ENCODE assay signal across 16 mouse cellular contexts in genomic region chr3:97946439-97946838, GRCm38 (mm10). TPM values are rescaled to one million over a fixed set of nuclear protein-coding genes. Genes with fewer than 3 reads are reported as not detected.
A peak's percentile ranks its signal among the peaks of the same experiment; 100 is the strongest.
DNase-seq lines count a peak whose midpoint lies in the region; ATAC-seq and TF ChIP-seq lines count a peak whose summit lies in the region.
"Had no signal": no experiment of that assay in that cellular context is flagged by ENCODE, and none has a peak within 500 bp of the region (broad histone marks: within the 10 kb centered on the region; RNA-seq: fewer than 3 reads in every experiment).

No protein-coding gene starts in this region.

- no peak overlapping the region for H3K4me3 ChIP-seq in intestine, embryonic 15.5 days (replicated peaks)
- no peak overlapping the region for H3K4me3 ChIP-seq in intestine, postnatal 0 days (ENCODE audit: low read depth, low read length)
- no peak overlapping the region for H3K4me3 ChIP-seq in ES-E14 (ENCODE audit: insufficient read depth in 1 of 2, low read depth in 1 of 2, low read length in 2 of 2, poor library complexity in 1 of 2, severe bottlenecking in 1 of 2)
- H3K4me3 ChIP-seq: liver, embryonic 12.5 days had no signal

- H3K4me1 ChIP-seq in intestine, embryonic 15.5 days (replicated peaks): peaks cover 10% of the 10 kb centered on the region
- H3K4me1 ChIP-seq in intestine, postnatal 0 days (replicated peaks; ENCODE audit: control insufficient read depth, insufficient read depth, low read length): no peaks in the 10 kb centered on the region
- peaks cover 0 to 5% of the 10 kb centered on the region in 2 experiments; a peak in 1 of 4 replicates for H3K4me1 ChIP-seq in ES-E14 (ENCODE audit: control insufficient read depth in 2 of 2, insufficient read depth in 2 of 2, low read length in 2 of 2, poor library complexity in 1 of 2)

- H3K36me3 ChIP-seq in intestine, embryonic 15.5 days: no peaks in the 10 kb centered on the region
- H3K36me3 ChIP-seq in intestine, postnatal 0 days (ENCODE audit: control insufficient read depth, insufficient read depth): no peaks in the 10 kb centered on the region
- H3K36me3 ChIP-seq in ES-E14 (ENCODE audit: control insufficient read depth, insufficient read depth, low read length, poor library complexity, severe bottlenecking): no peaks in the 10 kb centered on the region
- H3K36me3 ChIP-seq: liver, embryonic 12.5 days had no signal

- H3K27ac ChIP-seq in intestine, embryonic 15.5 days: no peak overlapping the region
- no peak overlapping the region for H3K27ac ChIP-seq in intestine, postnatal 0 days (ENCODE audit: low read depth, low read length)
- no peak overlapping the region for H3K27ac ChIP-seq in ES-E14 (ENCODE audit: insufficient read depth, low read depth, low read length, poor library complexity, severe bottlenecking)
- H3K27ac ChIP-seq: hindbrain, postnatal 0 days; kidney, postnatal 0 days; liver, embryonic 12.5 days had no signal

- in situ Hi-C loops in ES-E14 (cut with MboI; ENCODE audit: low sequenced_read_pairs in 2 of 2, unreplicated experiment in 2 of 2): no loop called here

- no peak for TF ChIP-seq CTCF in intestine, postnatal 0 days (IDR thresholded peaks at IDR 0.05; ENCODE audit: low read depth)

- WGBS in intestine, embryonic 15.5 days: 37% methylated on average over 4 of the region's 4 CpGs
- WGBS in intestine, postnatal 0 days: 50% methylated on average over 4 of the region's 4 CpGs

- H3K9ac ChIP-seq in intestine, embryonic 15.5 days: no peak overlapping the region
- no peak overlapping the region for H3K9ac ChIP-seq in intestine, postnatal 0 days (ENCODE audit: low read depth, low read length)
- no peak overlapping the region for H3K9ac ChIP-seq in ES-E14 (ENCODE audit: insufficient read depth, low read depth, low read length, poor library complexity, severe bottlenecking)
- H3K9ac ChIP-seq: liver, embryonic 12.5 days had no signal

- no peaks in the 10 kb centered on the region for H3K9me3 ChIP-seq in intestine, embryonic 15.5 days
- H3K9me3 ChIP-seq in intestine, postnatal 0 days (ENCODE audit: control insufficient read depth): no peaks in the 10 kb centered on the region
- no peaks in the 10 kb centered on the region for H3K9me3 ChIP-seq in ES-E14 (ENCODE audit: control insufficient read depth, insufficient read depth, low read depth, low read length)
- H3K9me3 ChIP-seq: liver, embryonic 12.5 days had no signal

- peak; percentile 31; the same call in 1 of the 2 replicates for ATAC-seq in intestine, embryonic 15.5 days
- ATAC-seq in intestine, postnatal 0 days: no peak
- peak; percentile 47; the same call in 1 of the 2 replicates for ATAC-seq in megakaryocyte-erythroid progenitor cell, adult 5-6 weeks (replicated peaks; ENCODE audit: low FRiP score, low TSS enrichment, poor library complexity, severe bottlenecking)
- no peak for ATAC-seq in inflammation-experienced regulatory T-cells, adult 6 months
- ATAC-seq: forebrain, embryonic 16.5 days; hindbrain, postnatal 0 days; liver, embryonic 12.5 days had no signal

- DNase-seq in embryo, embryonic 11 days: peak; percentile 61
- DNase-seq in embryo, embryonic 10.5 days (ENCODE audit: low spot score): no peak
- no peak for DNase-seq in ES-E14 (ENCODE audit: low read depth, low spot score)
- no peak for DNase-seq in spleen, postnatal 14 days (ENCODE audit: low spot score in 2 of 2)
- DNase-seq: adrenal gland, postnatal 25 days; cerebellum, postnatal 25 days; right cerebral cortex, adult 18-20 months; thymus, postnatal 14 days had no signal

- H3K27me3 ChIP-seq in intestine, embryonic 15.5 days (replicated peaks): no peaks in the 10 kb centered on the region
- no peaks in the 10 kb centered on the region for H3K27me3 ChIP-seq in intestine, postnatal 0 days (replicated peaks; ENCODE audit: control insufficient read depth, insufficient read depth, low read length)
- H3K27me3 ChIP-seq: liver, embryonic 12.5 days had no signal

- H3K4me2 ChIP-seq in intestine, embryonic 15.5 days (replicated peaks): no peak overlapping the region
- H3K4me2 ChIP-seq in intestine, postnatal 0 days (replicated peaks; ENCODE audit: low read depth): no peak overlapping the region
- H3K4me2 ChIP-seq: liver, embryonic 12.5 days had no signal

TF ChIP-seq in ES-E14, 5 proteins besides CTCF, POLR2A, EP300 and RAD21:
- no peak for TF ChIP-seq HCFC1 (IDR thresholded peaks at IDR 0.05; ENCODE audit: borderline replicate concordance, insufficient read depth, low read length)
- no peak for TF ChIP-seq ZC3H11A (IDR thresholded peaks at IDR 0.05; ENCODE audit: borderline replicate concordance, low read depth, low read length)
- TF ChIP-seq CHD2 (IDR thresholded peaks at IDR 0.05; ENCODE audit: low read depth, low read length): no peak
- no peak for TF ChIP-seq MAFK (IDR thresholded peaks at IDR 0.05; ENCODE audit: insufficient read depth, low read depth, low read length)
- peak; percentile 79 for TF ChIP-seq ZNF384 (IDR thresholded peaks at IDR 0.05; ENCODE audit: low read depth, low read length)
TF ChIP-seq in ES-E14: peak in this region for 1.

RNA-seq across cellular contexts. Expression of gene Sec22b, which starts 45.4 kb away (rescaled TPM):
- polyA plus RNA-seq in intestine, embryonic 15.5 days (2015; fragmentation: Nextera tagmentation; extraction: Ambion mirVana): 132 and 142 TPM in 2 replicates
- polyA plus RNA-seq in intestine, postnatal 0 days (2015; fragmentation: Nextera tagmentation; extraction: Ambion mirVana): 226 and 228 TPM in 2 replicates
- total RNA-seq in ES-E14 (2012; rRNA removed): 29.1 and 44.4 TPM in 2 replicates
- total RNA-seq in megakaryocyte-erythroid progenitor cell, adult 5-6 weeks (2014; fragmentation: Nextera tagmentation): 38.9 and 51.7 TPM in 2 replicates
- total RNA-seq in megakaryocyte-erythroid progenitor cell, adult 5-6 weeks (2017): 35.0 and 41.5 TPM in 2 replicates
- polyA plus RNA-seq in inflammation-experienced regulatory T-cells, adult 6 months (2017; shearing (Covaris generic)): 100 to 1,000 TPM in 1 of 3 experiments, 10 to 100 TPM in 2; 74.0 to 102 (median 82.1) TPM

RNA-seq across cellular contexts. Expression of gene Pde4dip, which starts 57.9 kb away (rescaled TPM):
- 23.7 and 23.8 TPM in 2 replicates for polyA plus RNA-seq in intestine, embryonic 15.5 days (2015; fragmentation: Nextera tagmentation; extraction: Ambion mirVana)
- 10.0 and 12.4 TPM in 2 replicates for polyA plus RNA-seq in intestine, postnatal 0 days (2015; fragmentation: Nextera tagmentation; extraction: Ambion mirVana)
- 10.0 and 12.0 TPM in 2 replicates for total RNA-seq in ES-E14 (2012; rRNA removed)
- 0.96 and 1.5 TPM in 2 replicates for total RNA-seq in megakaryocyte-erythroid progenitor cell, adult 5-6 weeks (2014; fragmentation: Nextera tagmentation)
- total RNA-seq in megakaryocyte-erythroid progenitor cell, adult 5-6 weeks (2017): 1.2 and 3.4 TPM in 2 replicates
- polyA plus RNA-seq in inflammation-experienced regulatory T-cells, adult 6 months (2017; shearing (Covaris generic)): 10 to 100 TPM in 2 of 3 experiments, 1 to 10 TPM in 1; 9.1 to 13.1 (median 11.2) TPM

Comparison
In these comparisons a context has a peak if more than half of its experiments do, and no peak if none do; other contexts are left out.
1. ATAC-seq: peak in intestine, embryonic 15.5 days (single experiment) and megakaryocyte-erythroid progenitor cell, adult 5-6 weeks (single experiment); none in intestine, postnatal 0 days (single experiment) and inflammation-experienced regulatory T-cells, adult 6 months (single experiment).